Mouse (Mus musculus) layer of hippocampus, postnatal 36 days (tissue): ENCODE results near the gene Ptch1. TPM values are rescaled to one million over a fixed set of nuclear protein-coding genes. Genes with fewer than 3 reads are reported as not detected.

Experiments used
- DNase-seq, 2 experiments: peaks; one replicate each; pipeline ENCODE4 v3.0.0; 2022
- total RNA-seq, 2 experiments: library from RNA; stranded (reverse); gene quantifications; 2 replicates each; pipeline ENCODE4 v1.2.3; 2021

Gene Ptch1
- total RNA-seq, 2 experiments from 2014 or later: 41.0 to 49.1 TPM

- DNase-seq: peak; percentile 59 to 66
Measured at GRCm38 (mm10) chr13:63562972-63563780, 10.2 kb downstream of the Ptch1 start.

- DNase-seq: no peak
Measured at GRCm38 (mm10) chr13:63562141-63562971, 11.0 kb downstream of the Ptch1 start.

- DNase-seq: no peak
Measured at GRCm38 (mm10) chr13:63558297-63558890, 15.0 kb downstream of the Ptch1 start.

- no peak for DNase-seq
Measured at GRCm38 (mm10) chr13:63556431-63556830, 17.0 kb downstream of the Ptch1 start.

GRCm38 (mm10) chr13:63555885-63556284, 17.5 kb downstream of the Ptch1 start:
- no peak for DNase-seq

GRCm38 (mm10) chr13:63554569-63554968, 18.8 kb downstream of the Ptch1 start:
- DNase-seq: no peak

GRCm38 (mm10) chr13:63553436-63553835, 20.0 kb downstream of the Ptch1 start:
- DNase-seq: no peak

GRCm38 (mm10) chr13:63552291-63552932, 21.0 kb downstream of the Ptch1 start:
- DNase-seq: peak; percentile 80

- DNase-seq: no peak
Measured at GRCm38 (mm10) chr13:63551552-63552290, 21.7 kb downstream of the Ptch1 start.

- DNase-seq: no peak
Measured at GRCm38 (mm10) chr13:63550367-63550766, 23.0 kb downstream of the Ptch1 start.

- peak in 1 of 2 experiments; percentile 31 for DNase-seq
Measured at GRCm38 (mm10) chr13:63549210-63549609, 24.2 kb downstream of the Ptch1 start.

GRCm38 (mm10) chr13:63548571-63548970, 24.8 kb downstream of the Ptch1 start:
- DNase-seq: no peak

- no peak for DNase-seq
Measured at GRCm38 (mm10) chr13:63545291-63545690, 28.1 kb downstream of the Ptch1 start.

GRCm38 (mm10) chr13:63544967-63545253, 28.5 kb downstream of the Ptch1 start:
- DNase-seq: no peak

- no peak for DNase-seq
Measured at GRCm38 (mm10) chr13:63544119-63544966, 29.1 kb downstream of the Ptch1 start.

- DNase-seq: no peak
Measured at GRCm38 (mm10) chr13:63543459-63543858, 29.9 kb downstream of the Ptch1 start.

GRCm38 (mm10) chr13:63542796-63543384, 30.5 kb downstream of the Ptch1 start:
- DNase-seq: no peak

- DNase-seq: no peak
Measured at GRCm38 (mm10) chr13:63541510-63541909, 31.9 kb downstream of the Ptch1 start.

GRCm38 (mm10) chr13:63540584-63540983, 32.8 kb downstream of the Ptch1 start:
- no peak for DNase-seq

- DNase-seq: no peak
Measured at GRCm38 (mm10) chr13:63534981-63535380, 38.4 kb downstream of the Ptch1 start.

GRCm38 (mm10) chr13:63530857-63531256, 42.5 kb downstream of the Ptch1 start:
- DNase-seq: no peak
